Mouse (Mus musculus): ENCODE results near the gene Phf21b. TPM values are rescaled to one million over a fixed set of nuclear protein-coding genes. Genes with fewer than 3 reads are reported as not detected.

Phf21b gene
- polyA plus RNA-seq, 1 experiment from 2014 or later, result 0.19 TPM

- Histone ChIP-seq H3K9ac (replicated peaks; ENCODE audit: low read length) (no peak overlapping the region), H3K36me3 (ENCODE audit: insufficient read depth, low read length) (no peaks in the 10 kb centered on the region), H3K9me3 (ENCODE audit: low read length) (no peaks in the 10 kb centered on the region), H3K27ac (ENCODE audit: low read length) (no peak overlapping the region), H3K4me3 (ENCODE audit: low read length) (no peak overlapping the region), H3K4me2 (replicated peaks; ENCODE audit: low read depth, low read length) (no peak overlapping the region), H3K27me3 (ENCODE audit: insufficient read depth, low read length) (peaks cover 5% of the 10 kb centered on the region; the same call in 1 of the 2 replicates), H3K4me1 (ENCODE audit: insufficient read depth, low read length) (peaks cover 27% of the 10 kb centered on the region)
- no peak for ATAC-seq (ENCODE audit: low FRiP score, low TSS enrichment)
- WGBS, result 95% methylated on average over 1 of the region's 1 CpGs
Observed at GRCm38 (mm10) chr15:84850321-84850720, 5.5 kb downstream of the Phf21b start.

GRCm38 (mm10) chr15:84846216-84846615, 9.6 kb downstream of the Phf21b start:
- Histone ChIP-seq H3K4me3 (ENCODE audit: low read length) (no peak overlapping the region), H3K27ac (ENCODE audit: low read length) (no peak overlapping the region), H3K36me3 (ENCODE audit: insufficient read depth, low read length) (no peaks in the 10 kb centered on the region), H3K4me1 (ENCODE audit: insufficient read depth, low read length) (peaks cover 22% of the 10 kb centered on the region), H3K9me3 (ENCODE audit: low read length) (no peaks in the 10 kb centered on the region), H3K9ac (replicated peaks; ENCODE audit: low read length) (no peak overlapping the region), H3K4me2 (replicated peaks; ENCODE audit: low read depth, low read length) (no peak overlapping the region), H3K27me3 (ENCODE audit: insufficient read depth, low read length) (no peaks in the 10 kb centered on the region)
- 54% methylated on average over 3 of the region's 3 CpGs for whole genome bisulfite sequencing
- ATAC-seq (ENCODE audit: low FRiP score, low TSS enrichment), result no peak

GRCm38 (mm10) chr15:84844831-84845230, 11.0 kb downstream of the Phf21b start:
- Histone ChIP-seq H3K9ac (replicated peaks; ENCODE audit: low read length) (no peak overlapping the region), H3K9me3 (ENCODE audit: low read length) (no peaks in the 10 kb centered on the region), H3K4me2 (replicated peaks; ENCODE audit: low read depth, low read length) (no peak overlapping the region), H3K4me1 (ENCODE audit: insufficient read depth, low read length) (peaks cover 22% of the 10 kb centered on the region), H3K27me3 (ENCODE audit: insufficient read depth, low read length) (no peaks in the 10 kb centered on the region), H3K36me3 (ENCODE audit: insufficient read depth, low read length) (no peaks in the 10 kb centered on the region), H3K4me3 (ENCODE audit: low read length) (no peak overlapping the region), H3K27ac (ENCODE audit: low read length) (no peak overlapping the region)
- ATAC-seq (ENCODE audit: low FRiP score, low TSS enrichment), result no peak
- WGBS, result 78% methylated on average over 4 of the region's 4 CpGs

GRCm38 (mm10) chr15:84843034-84843433, 12.8 kb downstream of the Phf21b start:
- 50% methylated on average over 10 of the region's 10 CpGs for WGBS
- no peak for ATAC-seq (ENCODE audit: low FRiP score, low TSS enrichment)
- Histone ChIP-seq H3K27ac (ENCODE audit: low read length) (peak overlapping the region; percentile 45; the same call in 1 of the 2 replicates), H3K36me3 (ENCODE audit: insufficient read depth, low read length) (no peaks in the 10 kb centered on the region), H3K4me1 (ENCODE audit: insufficient read depth, low read length) (peaks cover 25% of the 10 kb centered on the region), H3K9ac (replicated peaks; ENCODE audit: low read length) (no peak overlapping the region), H3K4me3 (ENCODE audit: low read length) (no peak overlapping the region), H3K9me3 (ENCODE audit: low read length) (no peaks in the 10 kb centered on the region), H3K27me3 (ENCODE audit: insufficient read depth, low read length) (no peaks in the 10 kb centered on the region), H3K4me2 (replicated peaks; ENCODE audit: low read depth, low read length) (no peak overlapping the region)

- Histone ChIP-seq H3K9me3 (ENCODE audit: low read length) (no peaks in the 10 kb centered on the region), H3K4me2 (replicated peaks; ENCODE audit: low read depth, low read length) (0 out of 2 replicates have a peak overlapping the region, but pooled peaks have one; percentile 2), H3K4me3 (ENCODE audit: low read length) (no peak overlapping the region), H3K27me3 (ENCODE audit: insufficient read depth, low read length) (no peaks in the 10 kb centered on the region), H3K4me1 (ENCODE audit: insufficient read depth, low read length) (peaks cover 25% of the 10 kb centered on the region), H3K36me3 (ENCODE audit: insufficient read depth, low read length) (no peaks in the 10 kb centered on the region), H3K9ac (replicated peaks; ENCODE audit: low read length) (no peak overlapping the region), H3K27ac (ENCODE audit: low read length) (peak overlapping the region; percentile 45)
- WGBS, result 13% methylated on average over 19 of the region's 19 CpGs
- 0 out of 2 replicates have a peak, but pooled peaks have one; percentile 41 for ATAC-seq (ENCODE audit: low FRiP score, low TSS enrichment)
Observed at GRCm38 (mm10) chr15:84841925-84842821, 13.7 kb downstream of the Phf21b start.

- Histone ChIP-seq H3K4me1 (ENCODE audit: insufficient read depth, low read length) (peaks cover 25% of the 10 kb centered on the region), H3K9ac (replicated peaks; ENCODE audit: low read length) (no peak overlapping the region), H3K4me3 (ENCODE audit: low read length) (no peak overlapping the region), H3K36me3 (ENCODE audit: insufficient read depth, low read length) (no peaks in the 10 kb centered on the region), H3K27ac (ENCODE audit: low read length) (no peak overlapping the region), H3K9me3 (ENCODE audit: low read length) (no peaks in the 10 kb centered on the region), H3K27me3 (ENCODE audit: insufficient read depth, low read length) (no peaks in the 10 kb centered on the region), H3K4me2 (replicated peaks; ENCODE audit: low read depth, low read length) (no peak overlapping the region)
- no peak for ATAC-seq (ENCODE audit: low FRiP score, low TSS enrichment)
- WGBS, result 63% methylated on average over 3 of the region's 3 CpGs
Observed at GRCm38 (mm10) chr15:84840560-84840959, 15.3 kb downstream of the Phf21b start.

GRCm38 (mm10) chr15:84839521-84839920, 16.3 kb downstream of the Phf21b start:
- H3K36me3 ChIP-seq (ENCODE audit: insufficient read depth, low read length), result no peaks in the 10 kb centered on the region
- no peak overlapping the region for H3K4me3 ChIP-seq (ENCODE audit: low read length)
- no peaks in the 10 kb centered on the region for H3K9me3 ChIP-seq (ENCODE audit: low read length)
- no peak overlapping the region for H3K9ac ChIP-seq (replicated peaks; ENCODE audit: low read length)
- no peak for ATAC-seq (ENCODE audit: low FRiP score, low TSS enrichment)
- H3K27ac ChIP-seq (ENCODE audit: low read length), result no peak overlapping the region
- H3K4me1 ChIP-seq (ENCODE audit: insufficient read depth, low read length), result peaks cover 22% of the 10 kb centered on the region
- H3K27me3 ChIP-seq (ENCODE audit: insufficient read depth, low read length), result no peaks in the 10 kb centered on the region
- H3K4me2 ChIP-seq (replicated peaks; ENCODE audit: low read depth, low read length), result no peak overlapping the region
- WGBS, result 75% methylated on average over 3 of the region's 3 CpGs

GRCm38 (mm10) chr15:84837896-84838295, 18.0 kb downstream of the Phf21b start:
- no peak overlapping the region for H3K27ac ChIP-seq (ENCODE audit: low read length)
- H3K27me3 ChIP-seq (ENCODE audit: insufficient read depth, low read length), result no peaks in the 10 kb centered on the region
- H3K9ac ChIP-seq (replicated peaks; ENCODE audit: low read length), result no peak overlapping the region
- ATAC-seq (ENCODE audit: low FRiP score, low TSS enrichment), result no peak
- H3K36me3 ChIP-seq (ENCODE audit: insufficient read depth, low read length), result no peaks in the 10 kb centered on the region
- H3K4me2 ChIP-seq (replicated peaks; ENCODE audit: low read depth, low read length), result no peak overlapping the region
- H3K9me3 ChIP-seq (ENCODE audit: low read length), result no peaks in the 10 kb centered on the region
- WGBS, result 86% methylated on average over 6 of the region's 6 CpGs
- no peak overlapping the region for H3K4me3 ChIP-seq (ENCODE audit: low read length)
- peaks cover 18% of the 10 kb centered on the region for H3K4me1 ChIP-seq (ENCODE audit: insufficient read depth, low read length)

GRCm38 (mm10) chr15:84829416-84829815, 26.4 kb downstream of the Phf21b start:
- Histone ChIP-seq H3K36me3 (ENCODE audit: insufficient read depth, low read length) (no peaks in the 10 kb centered on the region), H3K4me1 (ENCODE audit: insufficient read depth, low read length) (no peaks in the 10 kb centered on the region), H3K9ac (replicated peaks; ENCODE audit: low read length) (no peak overlapping the region), H3K27me3 (ENCODE audit: insufficient read depth, low read length) (no peaks in the 10 kb centered on the region), H3K9me3 (ENCODE audit: low read length) (no peaks in the 10 kb centered on the region), H3K4me3 (ENCODE audit: low read length) (no peak overlapping the region), H3K4me2 (replicated peaks; ENCODE audit: low read depth, low read length) (no peak overlapping the region), H3K27ac (ENCODE audit: low read length) (no peak overlapping the region)
- 3% methylated on average over 15 of the region's 15 CpGs for WGBS
- peak; percentile 87 for ATAC-seq (ENCODE audit: low FRiP score, low TSS enrichment)

- no peaks in the 10 kb centered on the region for H3K4me1 ChIP-seq (ENCODE audit: insufficient read depth, low read length)
- ATAC-seq (ENCODE audit: low FRiP score, low TSS enrichment), result no peak
Observed at GRCm38 (mm10) chr15:84828603-84829002, 27.2 kb downstream of the Phf21b start.

More at GRCm38 (mm10) chr15:84828603-84829002, 27.2 kb downstream of the Phf21b start:
- Histone ChIP-seq H3K27me3 (ENCODE audit: insufficient read depth, low read length) (no peaks in the 10 kb centered on the region), H3K36me3 (ENCODE audit: insufficient read depth, low read length) (no peaks in the 10 kb centered on the region), H3K27ac (ENCODE audit: low read length) (no peak overlapping the region), H3K9me3 (ENCODE audit: low read length) (no peaks in the 10 kb centered on the region), H3K9ac (replicated peaks; ENCODE audit: low read length) (no peak overlapping the region), H3K4me3 (ENCODE audit: low read length) (no peak overlapping the region), H3K4me2 (replicated peaks; ENCODE audit: low read depth, low read length) (no peak overlapping the region)
- 93% methylated on average over 12 of the region's 12 CpGs for WGBS
